Mouse (Mus musculus) embryonic facial prominence, embryonic 11.5 days (tissue): ENCODE measurements around the gene Mctp1. TPM values are rescaled to one million over a fixed set of nuclear protein-coding genes. Genes with fewer than 3 reads are reported as not detected.

Experiments used
- ATAC-seq: fragments of 200-750 bp; cut with Nextera tagmentation; replicated peaks from 2 replicates; pipeline ENCODE4 v1.8.0; 2017; ENCODE audit warnings: low read depth; ENCODE audit not compliant: insufficient number of reproducible peaks, low FRiP score, low TSS enrichment
- DNase-seq: peaks from one replicate; pipeline ENCODE4 v3.0.0-alpha.2; 2015; ENCODE audit warnings: low spot score
- H3K27ac ChIP-seq: fragments of 300-500 bp; sonication (generic); replicated peaks from 2 replicates; pipeline ENCODE4 v1.5.1; 2014; ENCODE audit warnings: mild to moderate bottlenecking, low read depth, low read length, control low read depth
- H3K27me3 ChIP-seq: fragments of 300-500 bp; sonication (generic); 2 replicates; pipeline ENCODE4 v1.6.1; 2014; ENCODE audit warnings: mild to moderate bottlenecking, low read length, moderate library complexity, mixed read lengths; ENCODE audit not compliant: control insufficient read depth, insufficient read depth
- H3K36me3 ChIP-seq: fragments of 300-500 bp; sonication (generic); replicated peaks from 2 replicates; pipeline ENCODE4 v1.6.1; 2014; ENCODE audit warnings: low read depth, mild to moderate bottlenecking, low read length, moderate library complexity, mixed read lengths; ENCODE audit not compliant: control insufficient read depth, insufficient read depth
- H3K4me1 ChIP-seq: fragments of 300-500 bp; sonication (generic); 2 replicates; pipeline ENCODE4 v1.6.1; 2014; ENCODE audit warnings: low read length, mixed read lengths; ENCODE audit not compliant: control insufficient read depth, insufficient read depth
- H3K4me2 ChIP-seq: fragments of 300-500 bp; sonication (generic); 2 replicates; pipeline ENCODE4 v1.6.1; 2014; ENCODE audit warnings: low read depth, mild to moderate bottlenecking, control low read depth, low read length, moderate library complexity
- H3K4me3 ChIP-seq: fragments of 300-500 bp; sonication (generic); 2 replicates; pipeline ENCODE4 v1.5.1; 2014; ENCODE audit warnings: low read depth, low read length, control low read depth
- H3K9ac ChIP-seq: fragments of 300-500 bp; sonication (generic); replicated peaks from 2 replicates; pipeline ENCODE4 v1.6.1; 2014; ENCODE audit warnings: mild to moderate bottlenecking, control low read depth, low read length
- H3K9me3 ChIP-seq: fragments of 300-500 bp; sonication (generic); replicated peaks from 2 replicates; pipeline ENCODE4 v1.6.1; 2016; ENCODE audit warnings: mild to moderate bottlenecking, low read length, inconsistent platforms, mixed read lengths; ENCODE audit not compliant: control insufficient read depth
- WGBS: fragments of 180-500 bp; shearing (Covaris S2); extraction: QIAGEN DNeasy Blood & Tissue Kit; methylation state at CpG from one replicate; pipeline ENCODE4 v1.1.7; 2014; 5-methylcytosine and 5-hydroxymethylcytosine counted together
- polyA plus RNA-seq: library from polyadenylated mRNA; unstranded; fragments of >200 nt; fragmentation: Nextera tagmentation; extraction: Ambion mirVana; gene quantifications from 2 replicates; pipeline ENCODE4 v1.2.1, GENCODE M21; 2014

The Mctp1 gene
- polyA plus RNA-seq, 1 experiment from 2014 or later: 1.3 TPM

GRCm38 (mm10) chr13:76409296-76409695, 25.0 kb downstream of the Mctp1 start:
- 83% methylated on average over 2 of the region's 2 CpGs for WGBS
- ATAC-seq (no peak), DNase-seq (no peak)
- Histone ChIP-seq H3K27me3 (no peaks in the 10 kb centered on the region), H3K9me3 (no peaks in the 10 kb centered on the region), H3K27ac (no peak overlapping the region), H3K36me3 (no peaks in the 10 kb centered on the region), H3K4me2 (no peak overlapping the region), H3K4me1 (no peaks in the 10 kb centered on the region), H3K4me3 (no peak overlapping the region), H3K9ac (no peak overlapping the region)

GRCm38 (mm10) chr13:76410665-76411064, 26.3 kb downstream of the Mctp1 start:
- no peak overlapping the region for H3K4me2 ChIP-seq
- H3K27me3 ChIP-seq: no peaks in the 10 kb centered on the region
- 76% methylated on average over 1 of the region's 1 CpGs for WGBS
- no peaks in the 10 kb centered on the region for H3K9me3 ChIP-seq
- DNase-seq (no peak), ATAC-seq (no peak)
- no peaks in the 10 kb centered on the region for H3K4me1 ChIP-seq
- H3K27ac ChIP-seq: no peak overlapping the region
- H3K4me3 ChIP-seq: no peak overlapping the region
- H3K9ac ChIP-seq: no peak overlapping the region
- no peaks in the 10 kb centered on the region for H3K36me3 ChIP-seq

- no peaks in the 10 kb centered on the region for H3K9me3 ChIP-seq
- no peak for DNase-seq
- H3K27ac ChIP-seq: no peak overlapping the region
- no peak for ATAC-seq
- no peak overlapping the region for H3K4me3 ChIP-seq
- H3K4me2 ChIP-seq: no peak overlapping the region
- no peaks in the 10 kb centered on the region for H3K27me3 ChIP-seq
- no peaks in the 10 kb centered on the region for H3K36me3 ChIP-seq
- H3K9ac ChIP-seq: no peak overlapping the region
- no peaks in the 10 kb centered on the region for H3K4me1 ChIP-seq
These were observed 31.0 kb downstream of the Mctp1 start for GRCm38 (mm10) chr13:76415346-76415745.

- DNase-seq: no peak
- Histone ChIP-seq H3K4me3 (no peak overlapping the region), H3K27ac (no peak overlapping the region), H3K36me3 (no peaks in the 10 kb centered on the region), H3K4me2 (no peak overlapping the region), H3K9me3 (no peaks in the 10 kb centered on the region), H3K9ac (no peak overlapping the region), H3K4me1 (no peaks in the 10 kb centered on the region), H3K27me3 (no peaks in the 10 kb centered on the region)
- no peak for ATAC-seq
- 75% methylated on average over 4 of the region's 4 CpGs for WGBS
These were observed 35.8 kb downstream of the Mctp1 start for GRCm38 (mm10) chr13:76420111-76420510.

- ATAC-seq: no peak
- Histone ChIP-seq H3K4me1 (no peaks in the 10 kb centered on the region), H3K4me3 (no peak overlapping the region), H3K9ac (no peak overlapping the region), H3K27ac (no peak overlapping the region), H3K36me3 (no peaks in the 10 kb centered on the region), H3K4me2 (no peak overlapping the region), H3K9me3 (no peaks in the 10 kb centered on the region), H3K27me3 (no peaks in the 10 kb centered on the region)
- no peak for DNase-seq
- WGBS: 85% methylated on average over 1 of the region's 1 CpGs
These were observed 36.7 kb downstream of the Mctp1 start for GRCm38 (mm10) chr13:76421075-76421474.

- 82% methylated on average over 5 of the region's 5 CpGs for WGBS
- H3K27ac ChIP-seq: no peak overlapping the region
- ATAC-seq (no peak), DNase-seq (no peak)
- no peaks in the 10 kb centered on the region for H3K27me3 ChIP-seq
- H3K4me3 ChIP-seq: no peak overlapping the region
- H3K36me3 ChIP-seq: no peaks in the 10 kb centered on the region
- H3K9ac ChIP-seq: no peak overlapping the region
- no peaks in the 10 kb centered on the region for H3K9me3 ChIP-seq
- H3K4me2 ChIP-seq: no peak overlapping the region
- no peaks in the 10 kb centered on the region for H3K4me1 ChIP-seq
These were observed 37.8 kb downstream of the Mctp1 start for GRCm38 (mm10) chr13:76422124-76422523.

- WGBS: 78% methylated on average over 6 of the region's 6 CpGs
- Histone ChIP-seq H3K9me3 (no peaks in the 10 kb centered on the region), H3K4me2 (no peak overlapping the region), H3K4me1 (no peaks in the 10 kb centered on the region), H3K4me3 (no peak overlapping the region), H3K27me3 (no peaks in the 10 kb centered on the region), H3K27ac (no peak overlapping the region), H3K36me3 (no peaks in the 10 kb centered on the region), H3K9ac (no peak overlapping the region)
- no peak for ATAC-seq
- no peak for DNase-seq
These were observed 45.1 kb downstream of the Mctp1 start for GRCm38 (mm10) chr13:76429456-76429855.

GRCm38 (mm10) chr13:76429927-76430326, 45.6 kb downstream of the Mctp1 start:
- H3K36me3 ChIP-seq: no peaks in the 10 kb centered on the region
- H3K27ac ChIP-seq: no peak overlapping the region
- H3K9ac ChIP-seq: no peak overlapping the region
- H3K27me3 ChIP-seq: no peaks in the 10 kb centered on the region
- no peak for ATAC-seq
- DNase-seq: no peak
- no peaks in the 10 kb centered on the region for H3K9me3 ChIP-seq
- no peaks in the 10 kb centered on the region for H3K4me1 ChIP-seq
- WGBS: 71% methylated on average over 2 of the region's 2 CpGs
- H3K4me3 ChIP-seq: no peak overlapping the region
- H3K4me2 ChIP-seq: no peak overlapping the region
